Mouse (Mus musculus) midbrain, embryonic 10.5 days (tissue): ENCODE measurements at regions not wholly inside any gene's neighbourhood (a gene's known extent, or its start where the extent isn't known, plus 50 kb on each side); places are given as distances from the start of the nearest gene placed in this dataset.

Experiments
- DNase-seq: peaks from one replicate; pipeline ENCODE4 v3.0.0-alpha.2; 2017; ENCODE audit warnings: low spot score
- H3K27ac ChIP-seq: fragments of 300-500 bp; sonication (generic); replicated peaks from 2 replicates; pipeline ENCODE4 v1.5.1; 2016; ENCODE audit warnings: mild to moderate bottlenecking
- H3K27me3 ChIP-seq: fragments of 300-500 bp; sonication (generic); 2 replicates; pipeline ENCODE4 v1.6.1; 2016; ENCODE audit warnings: low read depth, mild to moderate bottlenecking; ENCODE audit not compliant: poor library complexity, severe bottlenecking
- H3K36me3 ChIP-seq: fragments of 300-500 bp; sonication (generic); 2 replicates; pipeline ENCODE4 v1.6.1; 2016; ENCODE audit warnings: mild to moderate bottlenecking, moderate library complexity
- H3K4me1 ChIP-seq: fragments of 300-500 bp; sonication (generic); 2 replicates; pipeline ENCODE4 v1.6.1; 2016
- H3K4me3 ChIP-seq: fragments of 300-500 bp; sonication (generic); 2 replicates; pipeline ENCODE4 v1.5.1; 2016; ENCODE audit warnings: mild to moderate bottlenecking, moderate library complexity
- H3K9me3 ChIP-seq: fragments of 300-500 bp; sonication (generic); replicated peaks from 2 replicates; pipeline ENCODE4 v1.6.1; 2016; ENCODE audit warnings: mild to moderate bottlenecking
- WGBS: fragments of 180-500 bp; shearing (Covaris S2); methylation state at CpG from one replicate; pipeline ENCODE4 v1.1.7; 2016; 5-methylcytosine and 5-hydroxymethylcytosine counted together

- H3K9me3 ChIP-seq: no peaks in the 10 kb centered on the region
- no peaks in the 10 kb centered on the region for H3K36me3 ChIP-seq
- no peaks in the 10 kb centered on the region for H3K4me1 ChIP-seq
- no peak overlapping the region for H3K4me3 ChIP-seq
- no peak overlapping the region for H3K27ac ChIP-seq
- no peak for DNase-seq
- H3K27me3 ChIP-seq: no peaks in the 10 kb centered on the region
- 91% methylated on average over 4 of the region's 4 CpGs for WGBS
These were observed 131.1 kb upstream of the Reg3g start for GRCm38 (mm10) chr6:78599751-78600150.

GRCm38 (mm10) chr6:78570000-78570597 lies 101.4 kb upstream of the Reg3g start:
- Histone ChIP-seq H3K27me3 (no peaks in the 10 kb centered on the region), H3K4me3 (no peak overlapping the region), H3K4me1 (no peaks in the 10 kb centered on the region), H3K27ac (no peak overlapping the region), H3K36me3 (no peaks in the 10 kb centered on the region), H3K9me3 (no peaks in the 10 kb centered on the region)
- DNase-seq: no peak
- WGBS: 97% methylated on average over 4 of the region's 4 CpGs

DNA sequence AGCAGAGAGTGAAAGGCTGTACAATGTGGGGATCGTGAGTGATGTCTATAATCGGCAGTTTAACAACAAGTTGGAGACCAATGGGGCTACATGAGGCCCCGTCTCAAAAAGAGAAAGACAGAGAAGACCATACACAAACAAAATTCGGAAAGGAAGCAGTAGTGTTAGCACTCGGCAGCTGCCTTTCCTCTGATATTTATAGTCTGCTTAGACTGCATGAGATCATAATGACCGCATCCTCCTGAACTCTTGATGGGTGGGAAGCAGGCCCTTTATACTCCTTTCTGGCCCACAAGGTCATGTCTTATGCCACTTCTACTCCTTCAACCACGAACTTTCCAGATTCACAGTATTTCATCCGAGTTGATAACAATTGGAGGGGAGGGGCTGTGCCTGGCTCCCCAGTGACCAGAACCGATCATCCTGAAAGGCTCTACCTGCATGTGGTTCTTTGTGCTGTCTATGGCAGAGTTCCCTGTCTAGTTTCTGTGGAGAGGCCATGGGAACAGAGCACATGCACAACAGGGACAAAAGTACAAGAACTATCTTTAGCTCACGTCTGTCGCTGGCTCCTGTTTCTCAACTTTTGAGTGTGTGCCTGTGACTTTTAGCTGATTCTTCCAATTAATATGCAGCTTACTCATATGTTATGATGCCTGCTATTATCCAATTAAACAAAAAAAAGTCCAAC lies 84.5 kb upstream of the Reg3g start:
- Histone ChIP-seq H3K9me3 (no peaks in the 10 kb centered on the region), H3K27me3 (no peaks in the 10 kb centered on the region), H3K36me3 (no peaks in the 10 kb centered on the region), H3K4me1 (peaks cover 25% of the 10 kb centered on the region), H3K27ac (no peak overlapping the region), H3K4me3 (no peak overlapping the region)
- 43% methylated on average over 11 of the region's 11 CpGs for WGBS
- DNase-seq: peak; percentile 21

- no peak overlapping the region for H3K4me3 ChIP-seq
- H3K27me3 ChIP-seq: no peaks in the 10 kb centered on the region
- no peaks in the 10 kb centered on the region for H3K9me3 ChIP-seq
- no peak overlapping the region for H3K27ac ChIP-seq
- H3K4me1 ChIP-seq: peaks cover 25% of the 10 kb centered on the region
- WGBS: 28% methylated on average over 5 of the region's 5 CpGs
- peak; percentile 16 for DNase-seq
- H3K36me3 ChIP-seq: no peaks in the 10 kb centered on the region
These were observed 83.7 kb upstream of the Reg3g start for GRCm38 (mm10) chr6:78552353-78552698.

- DNase-seq: peak; percentile 13
- Histone ChIP-seq H3K4me3 (no peak overlapping the region), H3K36me3 (no peaks in the 10 kb centered on the region), H3K27ac (no peak overlapping the region; the same call in 1 of the 2 replicates), H3K9me3 (no peaks in the 10 kb centered on the region), H3K27me3 (no peaks in the 10 kb centered on the region), H3K4me1 (peaks cover 25% of the 10 kb centered on the region)
- WGBS: 36% methylated on average over 8 of the region's 8 CpGs
These were observed 83.1 kb upstream of the Reg3g start for GRCm38 (mm10) chr6:78551666-78552352.

GRCm38 (mm10) chr6:78548476-78548875 lies 79.8 kb upstream of the Reg3g start:
- DNase-seq: no peak
- no peak overlapping the region for H3K4me3 ChIP-seq
- no peaks in the 10 kb centered on the region for H3K36me3 ChIP-seq
- H3K9me3 ChIP-seq: no peaks in the 10 kb centered on the region
- 90% methylated on average over 4 of the region's 4 CpGs for WGBS
- no peaks in the 10 kb centered on the region for H3K27me3 ChIP-seq
- H3K27ac ChIP-seq: no peak overlapping the region
- H3K4me1 ChIP-seq: peaks cover 25% of the 10 kb centered on the region

DNA sequence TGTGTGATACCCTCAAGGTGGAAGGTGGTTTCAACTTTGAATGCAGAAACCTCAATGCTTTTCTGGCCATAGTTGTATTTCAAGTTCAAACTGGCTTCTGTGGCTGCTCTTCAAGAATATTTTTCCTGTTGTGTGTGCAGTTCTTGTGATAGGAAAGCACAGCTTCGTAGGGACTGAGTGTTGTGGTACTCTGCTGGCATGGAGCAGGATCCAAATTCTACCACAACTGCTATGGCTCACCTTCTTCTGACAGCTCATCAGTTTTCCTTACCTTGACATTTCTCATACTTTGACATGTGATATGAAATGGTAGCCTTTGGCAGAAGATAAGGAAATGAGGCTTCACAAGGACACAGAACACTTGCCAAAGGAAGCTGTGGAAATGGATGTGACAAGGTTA lies 79.0 kb upstream of the Reg3g start:
- no peaks in the 10 kb centered on the region for H3K27me3 ChIP-seq
- WGBS: 90% methylated on average over 1 of the region's 1 CpGs
- DNase-seq: no peak

GRCm38 (mm10) chr6:78544238-78544637 lies 75.6 kb upstream of the Reg3g start:
- WGBS: 15% methylated on average over 2 of the region's 2 CpGs
- H3K4me3 ChIP-seq: no peak overlapping the region
- no peak overlapping the region for H3K27ac ChIP-seq
- no peaks in the 10 kb centered on the region for H3K9me3 ChIP-seq
- no peaks in the 10 kb centered on the region for H3K36me3 ChIP-seq
- DNase-seq: peak; percentile 66
- no peaks in the 10 kb centered on the region for H3K4me1 ChIP-seq
- no peaks in the 10 kb centered on the region for H3K27me3 ChIP-seq

More for the DNA sequence above, 79.0 kb upstream of the Reg3g start:
- Histone ChIP-seq H3K4me1 (peaks cover 18% of the 10 kb centered on the region), H3K36me3 (no peaks in the 10 kb centered on the region), H3K27ac (no peak overlapping the region), H3K9me3 (no peaks in the 10 kb centered on the region), H3K4me3 (no peak overlapping the region)

DNA sequence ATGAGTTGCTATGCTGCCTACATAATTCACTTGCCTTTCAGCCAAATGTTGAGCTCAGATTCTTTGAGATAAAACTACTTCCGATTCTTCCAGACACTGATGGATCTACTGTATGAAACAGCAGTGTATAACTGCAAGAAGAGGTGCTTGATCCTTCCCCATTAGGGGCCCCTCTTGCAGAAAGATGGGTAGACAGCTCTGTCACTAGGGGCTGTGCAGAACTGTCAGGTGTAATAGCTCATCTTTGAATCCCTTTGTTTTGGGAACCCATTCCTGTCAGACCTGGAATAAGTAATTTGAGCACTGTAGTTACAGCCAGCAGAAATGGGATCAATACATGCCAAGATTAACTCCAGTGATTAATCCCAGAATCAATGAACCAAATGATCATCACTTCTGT lies 68.8 kb upstream of the Reg3g start:
- no peak overlapping the region for H3K27ac ChIP-seq
- no peak overlapping the region for H3K4me3 ChIP-seq
- no peaks in the 10 kb centered on the region for H3K9me3 ChIP-seq
- 98% methylated on average over 1 of the region's 1 CpGs for WGBS
- no peaks in the 10 kb centered on the region for H3K36me3 ChIP-seq
- no peak for DNase-seq
- H3K27me3 ChIP-seq: no peaks in the 10 kb centered on the region
- no peaks in the 10 kb centered on the region for H3K4me1 ChIP-seq

GRCm38 (mm10) chr6:78526986-78527762 lies 58.5 kb upstream of the Reg3g start:
- Histone ChIP-seq H3K27me3 (no peaks in the 10 kb centered on the region), H3K9me3 (no peaks in the 10 kb centered on the region), H3K36me3 (no peaks in the 10 kb centered on the region), H3K4me1 (no peaks in the 10 kb centered on the region), H3K27ac (no peak overlapping the region), H3K4me3 (no peak overlapping the region)
- 81% methylated on average over 4 of the region's 4 CpGs for WGBS
- no peak for DNase-seq
